Mouse (Mus musculus): Measurements from ENCODE around the gene Ormdl3. TPM values are rescaled to one million over a fixed set of nuclear protein-coding genes. Genes with fewer than 3 reads are reported as not detected.

The Ormdl3 gene
- polyA plus RNA-seq, 1 experiment = 44.7 TPM

DNA sequence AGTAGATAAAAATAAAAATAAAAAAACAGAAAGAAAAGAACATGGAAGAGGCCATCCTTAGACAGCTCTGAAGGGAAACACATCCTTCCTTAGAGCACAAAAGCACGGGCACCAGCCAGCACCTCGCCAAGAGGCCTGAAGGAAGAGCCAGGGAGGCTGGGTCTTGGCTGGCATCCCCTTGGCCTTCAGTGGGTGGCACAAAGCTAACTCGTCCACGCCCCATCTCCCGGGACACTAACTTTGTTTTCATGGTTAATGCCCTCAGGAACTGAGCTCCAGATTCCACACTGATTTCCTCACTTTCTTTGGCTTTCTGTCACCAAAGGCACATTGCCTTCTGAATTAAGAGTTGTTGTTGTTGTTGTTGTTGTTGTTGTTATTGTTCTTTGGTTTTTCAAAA lies 9.4 kb downstream of the Ormdl3 start:
- TF ChIP-seq GATA1 (IDR thresholded peaks at IDR 0.05; ENCODE audit: low read length) = no peak

DNA sequence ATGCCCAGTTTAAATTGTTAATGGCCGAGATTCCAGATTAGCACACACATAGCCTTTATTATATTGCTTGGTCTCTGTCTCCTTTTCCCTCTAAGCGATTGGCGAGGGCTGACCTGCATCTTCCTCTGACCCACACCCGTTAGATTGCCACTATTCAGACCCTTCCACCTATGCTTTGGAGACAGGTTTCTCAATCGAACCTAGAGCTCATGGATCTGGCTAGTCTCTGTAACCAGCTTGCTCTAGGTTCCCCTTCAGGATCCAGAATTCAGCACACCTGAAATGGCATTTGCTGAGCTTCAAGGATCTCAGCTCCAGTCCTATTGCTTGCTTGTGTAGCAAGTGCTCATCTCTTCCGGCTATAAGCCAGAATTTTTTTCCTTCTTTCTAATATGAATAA lies 17.7 kb downstream of the Ormdl3 start:
- no peak for TF ChIP-seq GATA1 (IDR thresholded peaks at IDR 0.05; ENCODE audit: low read length)

DNA sequence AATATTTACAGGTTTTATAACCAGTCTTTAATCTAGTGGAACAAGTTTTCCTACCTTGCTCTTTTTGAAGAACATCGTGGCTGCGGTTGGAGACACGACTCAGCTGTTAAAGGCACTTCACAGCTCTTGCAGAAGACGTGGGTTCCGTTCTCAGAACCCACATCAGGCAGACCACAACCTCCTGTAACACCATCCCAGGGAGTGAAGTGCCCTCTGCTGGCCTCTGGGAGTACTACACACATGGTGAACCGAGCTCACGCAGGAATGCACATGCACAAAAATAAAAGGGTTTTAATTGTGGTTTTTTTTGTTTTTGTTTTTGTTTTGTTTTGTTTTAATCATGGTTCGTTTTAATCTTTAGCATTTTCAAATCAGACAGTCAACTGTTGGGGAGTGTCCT lies 18.8 kb downstream of the Ormdl3 start:
- no peak for TF ChIP-seq GATA1 (IDR thresholded peaks at IDR 0.05; ENCODE audit: low read length)

DNA sequence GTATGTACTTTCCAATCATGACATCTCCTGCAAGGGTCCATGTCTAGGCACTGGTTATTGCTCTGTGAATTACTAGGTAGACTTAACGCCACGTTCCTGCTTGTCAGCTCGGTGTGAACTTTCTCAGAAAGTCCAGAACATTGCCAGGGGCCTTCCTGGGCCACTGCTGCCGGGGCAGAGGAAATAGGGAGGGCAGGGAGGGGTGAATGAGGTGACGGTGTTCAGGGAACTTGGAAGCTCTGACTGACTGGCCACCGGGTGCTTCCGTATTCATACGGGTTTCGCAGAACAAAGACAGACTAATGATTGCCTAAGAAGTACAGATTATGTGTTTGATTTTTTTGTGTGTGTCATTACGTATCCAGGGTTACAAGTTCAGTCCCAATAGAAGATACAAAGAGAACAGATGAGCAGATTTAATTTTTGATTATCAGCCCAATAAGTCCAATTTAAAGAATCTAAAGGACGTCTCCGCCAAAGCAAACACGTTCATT lies 23.2 kb downstream of the Ormdl3 start:
- no peak for TF ChIP-seq GATA1 (IDR thresholded peaks at IDR 0.05; ENCODE audit: low read length)

DNA sequence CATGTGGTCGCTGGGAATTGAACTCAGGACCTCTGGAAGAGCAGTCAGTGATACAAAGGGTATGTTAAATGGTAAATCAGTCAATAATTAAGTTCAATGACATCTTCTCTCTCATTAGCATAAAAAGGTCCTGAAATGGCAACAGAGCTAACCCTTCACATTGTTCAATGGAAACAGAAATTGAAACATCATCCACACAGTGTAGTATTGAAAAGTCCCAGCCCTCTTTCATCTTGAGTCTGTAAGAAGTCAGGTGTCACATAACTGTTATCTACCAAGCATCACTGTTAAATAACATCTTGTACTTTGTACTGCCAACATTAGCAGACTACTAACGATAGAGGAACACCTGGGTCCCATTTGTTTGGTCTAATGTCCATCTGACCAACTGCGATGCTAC lies 24.1 kb downstream of the Ormdl3 start:
- TF ChIP-seq GATA1 (IDR thresholded peaks at IDR 0.05; ENCODE audit: low read length) = no peak

DNA sequence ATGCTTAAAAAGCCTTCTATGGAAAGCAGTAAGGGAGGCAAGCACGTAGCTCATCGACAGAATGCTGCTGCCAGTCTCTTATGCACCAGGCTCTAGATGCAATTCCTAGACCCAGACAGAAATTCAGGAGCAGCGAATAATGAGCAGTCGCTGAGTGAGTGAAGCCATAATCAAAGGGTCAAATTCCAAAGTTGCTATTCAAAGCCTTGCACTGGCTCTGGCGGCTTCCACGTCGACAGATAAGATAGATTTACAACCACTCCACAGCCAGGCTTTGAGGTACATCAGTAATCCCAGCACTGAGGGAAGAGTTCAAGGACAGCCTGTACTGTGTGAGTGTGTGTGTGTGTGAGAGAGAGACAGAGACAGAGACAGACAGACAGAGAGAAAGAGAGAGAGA lies 26.2 kb downstream of the Ormdl3 start:
- no peak for TF ChIP-seq GATA1 (IDR thresholded peaks at IDR 0.05; ENCODE audit: low read length)

DNA sequence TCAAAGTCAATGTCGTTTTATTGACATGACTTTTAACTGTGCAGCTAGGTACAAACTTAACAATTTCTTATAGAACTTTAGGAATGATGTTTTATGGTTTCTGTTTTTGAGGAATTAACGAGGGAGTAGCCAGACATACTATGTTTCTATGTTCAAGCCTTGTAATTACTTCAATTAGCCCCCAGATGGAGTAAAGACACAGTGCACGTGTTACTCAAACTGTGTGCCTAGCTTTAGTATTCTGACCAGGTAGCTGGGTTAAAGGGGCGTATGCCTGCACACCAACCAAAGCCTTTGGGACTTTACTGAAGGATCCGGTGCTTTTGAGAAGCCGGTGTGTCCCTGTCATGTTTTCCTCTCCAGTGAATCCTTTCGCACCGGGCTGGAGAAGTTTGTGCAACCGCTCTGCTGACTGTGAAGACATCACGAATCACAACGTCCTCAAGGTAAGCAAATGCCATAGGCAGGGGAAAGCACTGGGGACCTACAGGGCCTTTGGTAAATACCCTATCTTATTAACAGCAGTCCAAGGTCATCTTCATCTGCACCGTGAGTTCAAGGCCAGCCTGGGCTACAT lies 32.0 kb downstream of the Ormdl3 start:
- TF ChIP-seq GATA1 (IDR thresholded peaks at IDR 0.05; ENCODE audit: low read length) = no peak

DNA sequence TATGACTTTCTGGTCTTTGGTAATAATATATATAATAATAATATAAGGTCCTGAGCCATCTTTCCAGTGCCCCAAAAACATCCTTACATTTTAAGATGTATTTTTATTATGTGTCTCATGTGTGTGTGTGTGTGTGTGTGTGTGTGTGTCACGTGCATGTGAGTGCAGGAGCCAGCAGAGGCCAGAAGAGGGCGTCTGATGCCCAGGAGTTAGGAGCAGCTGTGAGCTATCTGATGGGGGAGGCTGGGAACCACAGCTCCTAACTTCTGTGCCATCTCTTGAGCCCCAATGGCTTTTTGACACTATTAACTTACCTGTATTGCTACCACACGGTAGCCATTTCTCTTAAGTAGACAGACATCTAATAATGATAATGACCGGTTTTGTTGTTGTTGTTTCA lies 33.2 kb downstream of the Ormdl3 start:
- no peak for TF ChIP-seq GATA1 (IDR thresholded peaks at IDR 0.05; ENCODE audit: low read length)

DNA sequence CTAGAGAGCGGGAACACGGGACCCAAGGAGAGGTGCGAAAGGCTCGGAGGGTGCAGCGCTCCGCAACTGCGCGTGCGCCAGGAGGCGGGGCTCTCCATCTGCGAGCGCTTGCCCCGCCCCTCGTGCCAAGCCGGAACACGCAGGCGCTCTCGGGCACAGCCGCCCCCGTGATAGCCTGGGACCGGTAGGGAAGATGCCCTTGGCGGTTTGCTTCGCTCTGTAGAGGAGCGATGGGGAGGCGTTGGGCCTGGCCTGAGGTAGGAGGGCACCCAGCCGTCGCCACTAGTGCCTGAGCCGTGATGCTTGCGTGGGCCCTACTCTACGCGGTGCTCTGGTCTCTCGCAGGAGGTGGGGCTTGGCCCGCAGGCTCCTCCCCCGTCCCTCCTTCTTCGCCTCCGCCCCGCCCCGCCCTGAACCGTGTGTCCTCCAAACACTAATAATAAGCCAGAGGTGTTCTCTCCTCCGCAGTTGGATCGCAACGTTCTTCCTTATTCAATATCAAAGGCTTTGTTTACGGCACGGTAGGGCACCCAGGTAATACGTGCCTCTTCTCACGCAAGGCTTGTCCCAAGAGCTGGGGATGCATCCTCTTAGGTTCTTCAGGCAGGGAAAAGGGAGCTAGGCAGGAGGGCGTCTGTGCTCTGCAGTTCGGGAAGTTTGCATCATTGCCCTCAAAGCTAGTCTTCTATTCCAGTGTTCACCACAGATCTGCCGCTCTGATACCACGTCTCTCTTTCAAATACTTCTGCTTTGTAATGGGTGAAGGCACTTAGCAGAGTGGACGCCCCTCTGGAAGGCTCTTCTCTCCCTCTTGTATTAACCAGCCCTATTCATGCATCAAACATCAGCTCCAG lies 36.0 kb downstream of the Ormdl3 start, which contains the start of gene Zpbp2:
TSS of gene Zpbp2 (plus strand) at position 123 of the 854 bp plus-strand sequence.
- peak; percentile 86 for TF ChIP-seq GATA1 (IDR thresholded peaks at IDR 0.05; ENCODE audit: low read length)

DNA sequence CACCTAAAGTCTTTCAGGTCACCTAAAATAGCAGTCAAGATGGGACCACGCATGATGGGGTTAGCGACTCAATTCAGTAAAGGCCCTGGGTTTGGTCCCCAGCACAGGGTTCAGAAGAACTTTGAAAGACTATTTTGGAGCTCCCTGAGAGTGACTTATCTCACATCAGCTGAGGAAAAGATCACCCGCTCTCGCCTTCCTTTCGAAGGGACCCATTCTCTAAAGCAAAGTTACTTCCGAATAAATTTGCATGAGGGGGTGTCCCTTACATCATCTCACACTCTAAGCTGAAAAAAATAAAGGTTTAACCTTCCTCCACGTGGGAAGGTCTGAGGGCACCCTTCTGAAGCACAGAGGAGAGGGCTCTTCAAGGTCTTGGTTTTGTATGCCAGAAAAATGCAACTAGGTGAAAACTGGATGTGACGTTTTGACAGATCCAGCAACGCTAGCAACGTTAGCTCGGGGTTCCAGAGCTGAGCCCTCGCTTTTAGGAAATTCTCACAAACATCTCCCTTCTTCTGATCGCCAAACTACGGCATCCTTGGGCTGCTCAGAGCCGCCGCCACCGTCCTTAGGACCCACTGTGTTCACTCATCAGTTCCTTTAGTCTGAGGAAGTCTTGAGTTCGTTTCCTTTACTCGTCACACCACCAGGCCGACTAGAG lies 36.7 kb downstream of the Ormdl3 start:
- TF ChIP-seq GATA1 (IDR thresholded peaks at IDR 0.05; ENCODE audit: low read length) = no peak

DNA sequence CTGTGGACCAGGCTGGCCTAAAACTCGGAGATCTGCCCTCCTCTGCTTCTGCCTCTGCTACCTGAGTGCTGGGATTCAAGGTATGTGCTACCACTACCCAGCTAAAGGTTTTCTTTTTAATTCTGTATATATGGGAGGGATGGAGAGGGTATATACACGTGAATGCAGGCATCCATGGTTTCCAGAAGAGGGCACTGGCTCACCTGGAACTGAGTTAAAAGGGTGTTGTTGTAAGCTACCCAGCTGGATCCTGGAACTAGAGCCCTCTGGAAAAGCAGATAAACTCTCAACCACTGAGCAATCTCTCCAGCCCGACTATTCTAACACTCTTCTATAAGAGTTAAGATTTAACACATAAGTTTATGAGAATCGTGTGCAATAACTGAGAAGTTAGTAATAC lies 37.8 kb downstream of the Ormdl3 start:
- no peak for TF ChIP-seq GATA1 (IDR thresholded peaks at IDR 0.05; ENCODE audit: low read length)

DNA sequence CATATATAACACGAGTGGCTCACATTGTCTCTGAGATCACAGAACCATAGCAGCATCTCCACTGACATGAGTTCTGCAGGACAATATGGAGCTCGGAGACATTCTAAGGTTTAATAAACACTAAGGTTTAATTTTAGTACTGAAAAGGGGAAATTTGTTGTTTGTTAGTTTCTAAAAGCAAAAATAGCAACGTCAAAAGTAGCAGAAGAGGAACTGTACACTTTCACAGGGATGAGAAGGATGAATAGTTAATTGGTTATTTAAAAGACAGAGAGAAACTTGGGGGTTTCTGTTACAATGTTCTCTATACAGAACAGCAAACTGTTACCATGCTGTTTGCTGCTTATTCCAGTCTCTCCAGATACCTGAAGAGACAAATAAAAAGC lies 39.9 kb downstream of the Ormdl3 start:
- no peak for TF ChIP-seq GATA1 (IDR thresholded peaks at IDR 0.05; ENCODE audit: low read length)

DNA sequence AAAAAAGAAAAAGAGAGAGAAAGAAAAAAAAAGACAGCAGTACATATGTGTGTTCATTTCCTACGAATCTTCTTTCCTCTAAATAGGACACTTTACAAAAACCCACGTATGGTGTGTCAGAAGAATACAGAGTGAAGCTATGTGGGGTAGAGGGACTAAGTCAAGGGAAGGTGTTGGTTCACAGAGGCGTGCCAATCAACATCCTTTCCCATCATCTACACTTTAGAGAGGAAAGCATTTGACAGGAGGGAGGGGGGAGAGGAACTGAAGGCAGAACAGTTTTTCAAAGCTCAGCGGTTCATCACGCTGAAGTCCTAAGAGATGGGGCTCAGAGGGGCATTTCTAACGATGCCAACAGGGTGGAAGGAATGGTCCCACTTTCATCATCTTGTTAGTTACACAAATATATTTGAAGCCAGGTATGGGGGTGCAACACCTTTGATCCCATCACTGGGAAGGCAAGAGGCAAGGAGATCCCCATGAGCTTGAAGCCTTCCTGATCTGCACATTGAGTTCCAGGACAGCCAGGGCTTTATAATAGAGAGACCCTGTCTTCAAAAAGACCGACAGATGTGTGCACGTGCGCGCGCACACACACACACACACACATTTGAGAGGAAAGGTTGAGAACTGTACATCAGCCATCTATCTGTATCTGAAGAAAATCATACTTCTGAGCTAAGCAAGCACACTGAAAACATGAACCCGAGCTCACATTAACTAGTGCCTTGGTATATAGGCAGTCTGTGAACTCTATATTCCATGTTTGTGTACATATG lies 40.5 kb downstream of the Ormdl3 start:
- no peak for TF ChIP-seq GATA1 (IDR thresholded peaks at IDR 0.05; ENCODE audit: low read length)

DNA sequence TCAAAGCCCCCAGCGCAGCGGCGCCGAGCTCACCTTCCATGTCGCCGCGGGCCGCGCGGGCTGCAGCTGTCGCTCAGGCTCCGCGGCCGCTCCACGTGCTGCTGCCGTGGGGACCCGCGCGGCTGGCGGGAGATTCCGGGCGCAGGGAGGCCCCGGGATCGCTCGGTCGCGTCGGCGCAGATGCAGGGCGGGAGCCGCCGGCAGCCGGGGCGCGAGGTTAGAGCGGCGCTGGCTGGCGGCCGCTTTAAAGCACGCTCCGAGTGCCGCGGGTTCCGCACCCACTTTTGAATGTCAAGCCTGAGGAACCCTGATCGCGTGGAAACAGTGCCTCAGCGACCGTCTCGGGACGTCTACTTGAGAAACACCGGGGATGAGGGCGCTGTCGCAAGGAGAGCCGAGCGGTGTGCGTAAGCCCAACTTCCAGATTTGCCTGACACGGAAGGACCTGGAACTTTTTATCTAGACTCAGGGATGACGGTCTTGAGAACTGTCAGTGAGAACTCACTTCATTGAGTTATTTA lies 41.4 kb downstream of the Ormdl3 start, which contains the start of gene Ikzf3:
TSS of gene Ikzf3 (minus strand) at position 321 of the 521 bp plus-strand sequence.
- TF ChIP-seq GATA1 (IDR thresholded peaks at IDR 0.05; ENCODE audit: low read length) = no peak

Measured in G1E-ER4 (cell line).